Mouse (Mus musculus) ES-Bruce4 (cell line): ENCODE measurements at regions not wholly inside any gene's neighbourhood (a gene's known extent, or its start where the extent isn't known, plus 50 kb on each side); places are given as distances from the start of the nearest gene placed in this dataset.

Experiments used
- H3K27ac ChIP-seq: 2 replicates; pipeline ENCODE4 v1.5.1; 2012; ENCODE audit warnings: low read length, inconsistent platforms; ENCODE audit not compliant: insufficient read depth
- H3K27me3 ChIP-seq: 2 replicates; pipeline ENCODE4 v1.6.1; 2012; ENCODE audit warnings: mild to moderate bottlenecking, low read length, inconsistent platforms; ENCODE audit not compliant: control insufficient read depth, poor library complexity, insufficient read depth, severe bottlenecking
- H3K36me3 ChIP-seq: 2 replicates; pipeline ENCODE4 v1.6.1; 2012; ENCODE audit warnings: inconsistent platforms, mild to moderate bottlenecking, low read length, moderate library complexity; ENCODE audit not compliant: control insufficient read depth, poor library complexity, insufficient read depth, severe bottlenecking
- H3K4me1 ChIP-seq: one replicate; pipeline ENCODE4 v1.8.1; 2011; ENCODE audit warnings: low read length; ENCODE audit not compliant: control insufficient read depth, insufficient read depth
- H3K4me3 ChIP-seq: 2 replicates; pipeline ENCODE4 v1.5.1; 2011; ENCODE audit warnings: low read depth, mild to moderate bottlenecking, low read length
- H3K9ac ChIP-seq: 2 replicates; pipeline ENCODE4 v1.6.1; 2012; ENCODE audit warnings: low read depth, mild to moderate bottlenecking, inconsistent platforms; ENCODE audit not compliant: poor library complexity, severe bottlenecking
- H3K9me3 ChIP-seq: replicated peaks from 2 replicates; pipeline ENCODE4 v1.6.1; 2012; ENCODE audit warnings: mild to moderate bottlenecking, low read length, inconsistent platforms; ENCODE audit not compliant: control insufficient read depth, poor library complexity, insufficient read depth, severe bottlenecking
- CTCF ChIP-seq: IDR thresholded peaks from one replicate; pipeline ENCODE4 v1.8.1; 2011; ENCODE audit warnings: low read depth, low read length
- EP300 ChIP-seq: IDR thresholded peaks from 2 replicates; pipeline ENCODE4 v1.6.1; 2011; ENCODE audit warnings: low read depth, low read length; ENCODE audit not compliant: insufficient read depth
- POLR2A ChIP-seq: IDR thresholded peaks from one replicate; pipeline ENCODE4 v1.8.1; 2011; ENCODE audit warnings: low read length; ENCODE audit not compliant: insufficient read depth

GRCm38 (mm10) chr6:66077445-66077844 is 125.0 kb downstream of the 4930544G11Rik start:
- no peak overlapping the region for H3K4me3 ChIP-seq
- no peaks in the 10 kb centered on the region for H3K9me3 ChIP-seq
- no peak overlapping the region for H3K27ac ChIP-seq
- no peaks in the 10 kb centered on the region for H3K4me1 ChIP-seq
- TF ChIP-seq POLR2A = no peak
- no peaks in the 10 kb centered on the region for H3K36me3 ChIP-seq
- no peak overlapping the region for H3K9ac ChIP-seq
- H3K27me3 ChIP-seq = no peaks in the 10 kb centered on the region

GRCm38 (mm10) chr6:66078769-66079168 is 126.4 kb downstream of the 4930544G11Rik start:
- no peaks in the 10 kb centered on the region for H3K9me3 ChIP-seq
- no peak overlapping the region for H3K9ac ChIP-seq
- no peaks in the 10 kb centered on the region for H3K27me3 ChIP-seq
- H3K4me3 ChIP-seq = no peak overlapping the region
- no peak overlapping the region for H3K27ac ChIP-seq
- H3K36me3 ChIP-seq = no peaks in the 10 kb centered on the region
- TF ChIP-seq CTCF (no peak), EP300 (no peak), POLR2A (no peak)
- no peaks in the 10 kb centered on the region for H3K4me1 ChIP-seq

DNA sequence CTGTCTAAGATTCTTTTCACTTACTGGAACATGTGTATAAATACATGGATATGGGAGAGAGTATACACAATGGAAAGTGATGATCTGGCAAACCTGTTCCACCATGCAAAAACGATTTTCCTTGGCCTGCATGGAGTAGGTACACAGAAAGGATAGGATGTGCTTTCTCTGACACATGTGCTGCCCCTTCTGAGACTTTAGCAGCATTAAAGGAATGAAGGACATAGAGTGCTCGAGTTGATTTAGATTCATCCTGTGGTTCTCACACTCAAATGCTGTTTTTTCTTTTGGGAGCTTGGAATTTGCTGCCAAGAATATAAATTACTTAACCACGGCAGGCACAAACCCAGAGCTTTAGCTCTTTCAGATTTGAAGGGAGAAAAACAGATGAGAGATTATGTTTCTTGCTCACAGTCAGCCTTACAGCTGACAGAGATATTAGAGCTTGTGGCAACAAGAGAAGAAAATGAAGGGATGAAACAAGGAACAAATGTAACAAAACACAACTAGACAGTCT is 149.2 kb downstream of the 4930544G11Rik start:
- no peaks in the 10 kb centered on the region; the same call in 1 of the 2 replicates for H3K27me3 ChIP-seq
- no peaks in the 10 kb centered on the region for H3K4me1 ChIP-seq
- H3K9ac ChIP-seq = no peak overlapping the region
- TF ChIP-seq EP300 (no peak), POLR2A (no peak), CTCF (no peak)
- no peaks in the 10 kb centered on the region; the same call in 1 of the 2 replicates for H3K9me3 ChIP-seq
- no peak overlapping the region for H3K27ac ChIP-seq
- no peaks in the 10 kb centered on the region for H3K36me3 ChIP-seq
- H3K4me3 ChIP-seq = no peak overlapping the region

GRCm38 (mm10) chr6:66114366-66114765 is 162.0 kb downstream of the 4930544G11Rik start:
- Histone ChIP-seq H3K27me3 (no peaks in the 10 kb centered on the region), H3K9me3 (no peaks in the 10 kb centered on the region), H3K4me1 (no peaks in the 10 kb centered on the region), H3K4me3 (no peak overlapping the region), H3K9ac (no peak overlapping the region), H3K27ac (no peak overlapping the region), H3K36me3 (no peaks in the 10 kb centered on the region)
- TF ChIP-seq POLR2A (no peak), EP300 (no peak), CTCF (no peak)

GRCm38 (mm10) chr6:66121479-66122183 is 169.2 kb downstream of the 4930544G11Rik start:
- H3K9me3 ChIP-seq = no peaks in the 10 kb centered on the region
- H3K27ac ChIP-seq = no peak overlapping the region
- H3K9ac ChIP-seq = no peak overlapping the region
- H3K27me3 ChIP-seq = no peaks in the 10 kb centered on the region
- H3K4me3 ChIP-seq = no peak overlapping the region
- no peaks in the 10 kb centered on the region for H3K36me3 ChIP-seq
- no peaks in the 10 kb centered on the region for H3K4me1 ChIP-seq
- TF ChIP-seq CTCF (no peak), POLR2A (no peak), EP300 (no peak)

DNA sequence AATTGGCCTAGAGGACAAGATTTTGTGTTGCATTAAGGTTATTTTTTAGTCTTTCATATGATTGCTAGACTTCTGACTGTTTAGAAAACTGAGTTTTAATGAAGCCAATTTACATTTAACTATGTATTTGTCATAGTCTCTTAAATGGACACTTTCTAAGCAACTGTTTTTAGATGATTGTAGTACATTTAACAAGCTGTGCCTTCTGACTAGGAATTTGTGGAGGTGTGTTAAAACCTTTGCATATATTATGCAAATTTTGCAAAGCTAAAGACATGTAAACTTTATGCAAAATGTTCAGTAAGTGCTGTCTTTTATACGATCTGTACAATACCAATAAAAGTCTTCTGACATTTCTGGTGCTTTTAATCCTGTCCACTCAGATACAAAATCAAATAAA is 171.9 kb downstream of the 4930544G11Rik start:
- Histone ChIP-seq H3K4me3 (no peak overlapping the region), H3K27me3 (no peaks in the 10 kb centered on the region), H3K36me3 (no peaks in the 10 kb centered on the region), H3K27ac (no peak overlapping the region), H3K4me1 (no peaks in the 10 kb centered on the region), H3K9me3 (no peaks in the 10 kb centered on the region), H3K9ac (no peak overlapping the region)
- no peak for TF ChIP-seq CTCF
- TF ChIP-seq POLR2A = no peak
- TF ChIP-seq EP300 = no peak
